8 mouse cellular contexts compared by ENCODE assay signal in the genomic region with DNA sequence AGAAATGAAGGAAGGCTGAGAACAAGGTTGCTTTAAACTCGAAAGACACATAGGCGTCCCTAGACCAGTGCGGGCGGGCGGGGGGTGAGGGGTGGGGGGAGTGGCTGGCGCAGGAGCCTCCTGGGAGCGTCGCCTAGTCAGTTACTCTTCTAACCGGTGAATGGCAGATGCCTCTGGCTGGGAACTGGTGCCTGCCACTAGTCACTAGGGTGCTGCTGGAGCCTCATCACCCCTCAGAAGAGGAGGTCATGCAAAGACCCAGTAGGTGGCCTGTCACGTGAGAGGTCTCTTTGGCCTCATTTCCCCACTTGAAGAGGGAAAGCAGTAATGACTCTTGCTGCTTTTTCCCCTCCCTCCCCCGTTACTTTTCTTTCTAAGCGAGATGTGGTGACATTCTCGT. TPM values are rescaled to one million over a fixed set of nuclear protein-coding genes. Genes with fewer than 3 reads are reported as not detected.
DNase-seq lines count a peak whose midpoint lies in the region; ATAC-seq and TF ChIP-seq lines count a peak whose summit lies in the region.

No protein-coding gene starts in this region.

- 0% methylated on average over 13 of the region's 13 CpGs for WGBS in heart, embryonic 14.5 days
- 0% methylated on average over 13 of the region's 13 CpGs for WGBS in embryonic facial prominence, embryonic 12.5 days
- 3% methylated on average over 13 of the region's 13 CpGs for WGBS in kidney, adult 2 months

- no peaks in the 10 kb centered on the region for H3K36me3 ChIP-seq in heart, embryonic 14.5 days (ENCODE audit: control insufficient read depth, insufficient read depth, low read length)
- no peaks in the 10 kb centered on the region for H3K36me3 ChIP-seq in embryonic facial prominence, embryonic 12.5 days
- no peaks in the 10 kb centered on the region for H3K36me3 ChIP-seq in kidney, adult 2 months (ENCODE audit: control insufficient read depth, insufficient read depth, low read length)
- no peaks in the 10 kb centered on the region for H3K36me3 ChIP-seq in myocyte (ENCODE audit: control insufficient read depth, insufficient read depth)

- ATAC-seq in heart, embryonic 14.5 days (ENCODE audit: insufficient number of reproducible peaks, insufficient read depth, low FRiP score, low read depth): no peak
- ATAC-seq in embryonic facial prominence, embryonic 12.5 days (ENCODE audit: insufficient number of reproducible peaks, insufficient read depth, low FRiP score, low TSS enrichment): no peak

- no peak overlapping the region for H3K27ac ChIP-seq in heart, embryonic 14.5 days (replicated peaks in 1 of 2; ENCODE audit: control insufficient read depth in 1 of 2, insufficient read depth in 1 of 2, low read depth in 2 of 2, low read length in 2 of 2)
- no peak overlapping the region for H3K27ac ChIP-seq in embryonic facial prominence, embryonic 12.5 days
- peak overlapping the region; percentile 88 for H3K27ac ChIP-seq in kidney, adult 2 months (ENCODE audit: insufficient read depth, low read depth, low read length)

- no peak for TF ChIP-seq CTCF in kidney, adult 2 months (conservative IDR thresholded peaks at IDR 0.05; ENCODE audit: insufficient read depth, insufficient read length, low read depth, low read length)

- peaks cover 59% of the 10 kb centered on the region for H3K27me3 ChIP-seq in heart, embryonic 14.5 days (ENCODE audit: control insufficient read depth, insufficient read depth, low read length)
- H3K27me3 ChIP-seq in embryonic facial prominence, embryonic 12.5 days: peaks cover 80% of the 10 kb centered on the region
- no peaks in the 10 kb centered on the region for H3K27me3 ChIP-seq in kidney, adult 2 months (replicated peaks; ENCODE audit: control insufficient read depth, insufficient read depth, low read length)
- peaks cover 10% of the 10 kb centered on the region for H3K27me3 ChIP-seq in myocyte (ENCODE audit: control insufficient read depth, insufficient read depth, insufficient read length)

- no peak overlapping the region for H3ac ChIP-seq in myocyte (ENCODE audit: control insufficient read depth, insufficient read length)

- H3K4me3 ChIP-seq in heart, embryonic 14.5 days (ENCODE audit: control insufficient read depth in 1 of 2, insufficient read depth in 1 of 2, low read depth in 1 of 2, low read length in 2 of 2): peak overlapping the region; percentile 11 to 55; a peak in 3 of 4 replicates
- H3K4me3 ChIP-seq in embryonic facial prominence, embryonic 12.5 days: peak overlapping the region; percentile 52
- peak overlapping the region; percentile 74 for H3K4me3 ChIP-seq in kidney, adult 2 months (ENCODE audit: insufficient read depth, low read depth, low read length)
- peak overlapping the region; percentile 17 for H3K4me3 ChIP-seq in myocyte

- peaks cover 11 to 23% of the 10 kb centered on the region in 2 experiments for H3K4me1 ChIP-seq in heart, embryonic 14.5 days (ENCODE audit: control insufficient read depth in 2 of 2, insufficient read depth in 2 of 2, low read length in 2 of 2)
- peaks cover 24% of the 10 kb centered on the region for H3K4me1 ChIP-seq in embryonic facial prominence, embryonic 12.5 days
- peaks cover 8% of the 10 kb centered on the region; the same call in 1 of the 2 replicates for H3K4me1 ChIP-seq in kidney, adult 2 months (ENCODE audit: control insufficient read depth, insufficient read depth, low read length)

- no peak overlapping the region for H3K9ac ChIP-seq in heart, embryonic 14.5 days (ENCODE audit: low read length)
- no peak overlapping the region for H3K9ac ChIP-seq in embryonic facial prominence, embryonic 12.5 days

- no peaks in the 10 kb centered on the region for H3K79me2 ChIP-seq in myocyte (ENCODE audit: control insufficient read depth, insufficient read depth)

- DNase-seq in heart, adult 9 months (ENCODE audit: low spot score in 2 of 2): no peak
- peak; percentile 61 for DNase-seq in kidney, adult 2 months
- DNase-seq in thymus, postnatal 14 days: no peak
- no peak for DNase-seq in layer of hippocampus, adult 8-10 months (ENCODE audit: low spot score in 2 of 2)
- DNase-seq in gastrocnemius, postnatal 25 days: no peak

- H3K9me3 ChIP-seq in heart, embryonic 14.5 days (ENCODE audit: control insufficient read depth, low read length): no peaks in the 10 kb centered on the region
- no peaks in the 10 kb centered on the region for H3K9me3 ChIP-seq in embryonic facial prominence, embryonic 12.5 days

- H3K4me2 ChIP-seq in heart, embryonic 14.5 days (ENCODE audit: low read length): peak overlapping the region; percentile 95
- peak overlapping the region; percentile 96 for H3K4me2 ChIP-seq in embryonic facial prominence, embryonic 12.5 days (replicated peaks)
- no peak overlapping the region for H3K4me2 ChIP-seq in myocyte (ENCODE audit: low read depth)

- no peak for TF ChIP-seq POLR2A in kidney, adult 2 months (IDR thresholded peaks at IDR 0.05; ENCODE audit: low read depth, low read length)
- TF ChIP-seq POLR2A in myocyte (IDR thresholded peaks at IDR 0.05; ENCODE audit: insufficient read length, low read depth): no peak

TF ChIP-seq in myocyte, 11 proteins besides CTCF, POLR2A, EP300 and RAD21:
- TF ChIP-seq MYOD1 (IDR thresholded peaks at IDR 0.05; ENCODE audit: control insufficient read depth in 1 of 3, insufficient read length in 2 of 3, low read depth in 2 of 3) (no peak), CEBPB (IDR thresholded peaks at IDR 0.05; ENCODE audit: insufficient read depth, poor library complexity, severe bottlenecking) (no peak), MAX (IDR thresholded peaks at IDR 0.05; ENCODE audit: low read depth) (no peak), MYOG (IDR thresholded peaks at IDR 0.05; ENCODE audit: control insufficient read depth in 1 of 3, insufficient read depth in 1 of 3, insufficient read length in 2 of 3, low read depth in 2 of 3) (no peak), TCF12 (IDR thresholded peaks at IDR 0.05; ENCODE audit: insufficient read depth, poor library complexity, severe bottlenecking) (no peak), USF1 (IDR thresholded peaks at IDR 0.05; ENCODE audit: low read depth) (no peak), POLR2AphosphoS2 (IDR thresholded peaks at IDR 0.05; ENCODE audit: insufficient read length, low read depth) (no peak), TCF3 (IDR thresholded peaks at IDR 0.05; ENCODE audit: insufficient read length, low read depth) (no peak), SRF (IDR thresholded peaks at IDR 0.05; ENCODE audit: control insufficient read depth, insufficient read length, low read depth) (no peak), REST (IDR thresholded peaks at IDR 0.05; ENCODE audit: insufficient read depth, insufficient read length) (no peak), E2F4 (IDR thresholded peaks at IDR 0.05; ENCODE audit: insufficient read depth) (no peak)
TF ChIP-seq in myocyte: peak in this region for 0.

RNA-seq across cellular contexts. Expression of gene Efhd1, which starts 1.0 kb away (rescaled TPM):
- polyA plus RNA-seq in heart, embryonic 14.5 days (2014; fragmentation: Nextera tagmentation; extraction: Ambion mirVana): 0.11 TPM in 1 of 2 replicates, not detected in the other
- polyA plus RNA-seq in embryonic facial prominence, embryonic 12.5 days (2016; fragmentation: Nextera tagmentation; extraction: Ambion mirVana): 0.98 and 1.5 TPM in 2 replicates
- polyA plus RNA-seq in kidney, adult 2 months (2012; rRNA removed): 152 and 161 TPM in 2 replicates
- 2.1 TPM for polyA plus RNA-seq in myocyte (2012; fragmentation: generic; extraction: Trizol)
- 10 to 100 TPM; 14.7 to 17.4 (median 16.3) TPM for total RNA-seq in layer of hippocampus, adult 8-10 months (2022)
- 1 to 10 TPM; 6.4 to 8.5 TPM for total RNA-seq in gastrocnemius, postnatal 25 days (2021)

RNA-seq across cellular contexts. Expression of gene Eif4e2, which starts 51.5 kb away (rescaled TPM):
- 101 TPM in 2 replicates for polyA plus RNA-seq in heart, embryonic 14.5 days (2014; fragmentation: Nextera tagmentation; extraction: Ambion mirVana)
- polyA plus RNA-seq in embryonic facial prominence, embryonic 12.5 days (2016; fragmentation: Nextera tagmentation; extraction: Ambion mirVana): 179 and 182 TPM in 2 replicates
- 33.0 and 42.7 TPM in 2 replicates for polyA plus RNA-seq in kidney, adult 2 months (2012; rRNA removed)
- polyA plus RNA-seq in myocyte (2012; fragmentation: generic; extraction: Trizol): 221 TPM
- 10 to 100 TPM; 54.7 to 68.0 (median 59.8) TPM for total RNA-seq in layer of hippocampus, adult 8-10 months (2022)
- total RNA-seq in gastrocnemius, postnatal 25 days (2021): 10 to 100 TPM; 49.6 to 51.7 TPM

Comparison
In these comparisons a context has a peak if more than half of its experiments do, and no peak if none do; other contexts are left out.
1. H3K4me3 ChIP-seq: peak in every context shown above with its lines; median percentile 74 in kidney, adult 2 months; 52 in embryonic facial prominence, embryonic 12.5 days; 33 in heart, embryonic 14.5 days; 17 in myocyte.
2. RNA of gene Efhd1, which starts 1.0 kb away (polyA plus RNA-seq): 152 to 161 TPM in kidney, adult 2 months; 2.1 TPM in myocyte (single experiment), 0.98 to 1.5 TPM in embryonic facial prominence, embryonic 12.5 days and 0.11 TPM in heart, embryonic 14.5 days; every median in the first group is over 10 times any median in the second.